Mouse (Mus musculus) megakaryocyte, embryonic 14.5 days (primary cell): ENCODE measurements around the gene Slc18a2.

ENCODE experiments used
- FLI1 ChIP-seq: IDR thresholded peaks from 2 replicates; pipeline ENCODE4 v1.6.1; 2012; ENCODE audit warnings: low read length, inconsistent platforms, mixed read lengths
- GATA1 ChIP-seq: IDR thresholded peaks from 3 replicates; pipeline ENCODE4 v1.6.1; 2012; ENCODE audit warnings: mixed read lengths, low read length, inconsistent platforms, borderline replicate concordance

- no peak for TF ChIP-seq GATA1
- no peak for TF ChIP-seq FLI1
Measured at GRCm38 (mm10) chr19:59315308-59315707, 54.6 kb downstream of the Slc18a2 start.
